In genomic region chr17:21422664-21423599, GRCm38 (mm10) we compare ENCODE assay signal across 8 mouse cellular contexts. TPM values are rescaled to one million over a fixed set of nuclear protein-coding genes. Genes with fewer than 3 reads are reported as not detected.
DNase-seq lines count a peak whose midpoint lies in the region; ATAC-seq and TF ChIP-seq lines count a peak whose summit lies in the region.

TSS of gene Zfp54 (plus strand) at chr17:21423227.

- H3K4me2 ChIP-seq in hindbrain, postnatal 0 days (ENCODE audit: low read depth, low read length) = peak within 1 kb of the TSS; percentile 84

- peak within 1 kb of the TSS; percentile 17; the same call in 1 of the 2 replicates for H3K27ac ChIP-seq in hindbrain, postnatal 0 days

- peak; percentile 97 for ATAC-seq in activated CD4-positive, CD25-positive, alpha-beta regulatory T cell, adult 4 months
- peak; percentile 98 for ATAC-seq in hindbrain, postnatal 0 days

- DNase-seq in cerebellum, postnatal 4 days (ENCODE audit: low spot score in 2 of 2) = peak; percentile 23 to 32
- DNase-seq in gastrocnemius, adult 8-10 months (ENCODE audit: low spot score in 2 of 2) = peak; percentile 24 to 31
- DNase-seq in hindbrain, postnatal 0 days (ENCODE audit: low spot score) = peak; percentile 75
- peak; percentile 39 for DNase-seq in left cerebral cortex, adult 18-20 months (ENCODE audit: low spot score in 2 of 2)
- peak; percentile 84 for DNase-seq in lung, postnatal 4 days
- DNase-seq in retina, postnatal 1 day = peak; percentile 81
- peak; percentile 86 for DNase-seq in thymus, postnatal 4 days

- peak; percentile 82 for TF ChIP-seq CTCF in hindbrain, postnatal 0 days (IDR thresholded peaks at IDR 0.05; ENCODE audit: low read depth)

- under 1% methylated on average over 22 of the region's 22 CpGs for WGBS in hindbrain, postnatal 0 days

- H3K9me3 ChIP-seq in hindbrain, postnatal 0 days (ENCODE audit: low read length) = no peaks in the 10 kb centered on the region

- H3K4me1 ChIP-seq in hindbrain, postnatal 0 days (ENCODE audit: insufficient read depth, low read length) = no peaks in the 10 kb centered on the region

- H3K36me3 ChIP-seq in hindbrain, postnatal 0 days (ENCODE audit: insufficient read depth, low read length) = no peaks in the 10 kb centered on the region

- peak within 1 kb of the TSS; percentile 53; the same call in 1 of the 2 replicates for H3K9ac ChIP-seq in hindbrain, postnatal 0 days (replicated peaks; ENCODE audit: low read length)

- no peaks in the 10 kb centered on the region for H3K27me3 ChIP-seq in hindbrain, postnatal 0 days (ENCODE audit: insufficient read depth, low read length)

- peak within 1 kb of the TSS; percentile 41 for H3K4me3 ChIP-seq in hindbrain, postnatal 0 days (ENCODE audit: low read length)

RNA-seq across cellular contexts. Expression of gene Zfp54, which starts in this region (rescaled TPM):
- 10 to 100 TPM; 10.5 to 11.8 TPM for polyA plus RNA-seq in activated CD4-positive, CD25-positive, alpha-beta regulatory T cell, adult 4 months (2017; shearing (Covaris generic))
- 1 to 10 TPM in 2 of 4 experiments, under 1 TPM in 2; 0.77 to 1.9 (median 1.1) TPM for total RNA-seq in gastrocnemius, adult 8-10 months (2022)
- 2.1 and 2.2 TPM in 2 replicates for total RNA-seq in hindbrain, postnatal 0 days (2014; rRNA removed)
- 1.8 and 2.4 TPM in 2 replicates for polyA plus RNA-seq in hindbrain, postnatal 0 days (2015; fragmentation: Nextera tagmentation; extraction: Ambion mirVana)
- 1 to 10 TPM; 1.2 to 1.4 TPM for total RNA-seq in left cerebral cortex, adult 18-20 months (2021)

Comparison
In these comparisons a context has a peak if more than half of its experiments do, and no peak if none do; other contexts are left out.
1. Peak in every context shown above with its lines: DNase-seq, ATAC-seq, H3K4me3 ChIP-seq and H3K27ac ChIP-seq.
2. DNase-seq: peak in every context shown above with its lines; median percentile 86 in thymus, postnatal 4 days; 84 in lung, postnatal 4 days; 81 in retina, postnatal 1 day; 75 in hindbrain, postnatal 0 days; 39 in left cerebral cortex, adult 18-20 months; 28 in cerebellum, postnatal 4 days; 28 in gastrocnemius, adult 8-10 months.